Mouse (Mus musculus): ENCODE data around the gene Farsb.

GRCm38 (mm10) chr1:78388848-78389247 lies 99.8 kb downstream of the Farsb start:
- TF ChIP-seq CTCF (IDR thresholded peaks at IDR 0.05; ENCODE audit: low read depth), result no peak
- no peak for TF ChIP-seq EP300 (IDR thresholded peaks at IDR 0.05; ENCODE audit: low read depth)

Data from liver, embryonic 14.5 days (tissue).